Mouse (Mus musculus): Measurements from ENCODE around the gene Hacd4.

Hacd4 gene

DNA sequence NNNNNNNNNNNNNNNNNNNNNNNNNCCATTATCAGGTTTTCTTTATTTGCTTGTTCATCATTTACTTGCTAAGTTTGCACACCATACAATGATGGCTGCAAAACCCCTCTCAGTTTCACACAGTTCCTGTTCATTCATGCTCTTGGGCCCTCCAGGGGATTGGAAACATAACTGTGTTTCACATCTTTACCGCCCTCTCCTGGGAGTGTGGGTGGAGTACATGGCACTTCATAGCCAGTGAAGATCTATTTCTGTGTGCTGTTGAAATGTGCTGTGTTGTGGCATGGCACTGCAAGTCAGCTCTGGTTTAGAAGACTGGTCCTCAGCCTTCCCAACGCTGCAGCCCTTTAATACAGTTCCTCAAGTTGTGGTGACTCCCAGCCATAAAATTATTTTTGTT, 82.1 kb downstream of the Hacd4 start:
- no peak for DNase-seq (ENCODE audit: low read depth in 2 of 2, low spot score in 2 of 2)

GRCm38 (mm10) chr4:88350910-88351309, 87.8 kb downstream of the Hacd4 start:
- DNase-seq (ENCODE audit: low read depth in 2 of 2, low spot score in 2 of 2): peak; percentile 55 to 62
